Mouse (Mus musculus) heart, adult 2 months (tissue): Measurements from ENCODE around the gene Irf5. TPM values are rescaled to one million over a fixed set of nuclear protein-coding genes. Genes with fewer than 3 reads are reported as not detected.

Experiments
- DNase-seq, 2 experiments: peaks; one replicate each; pipeline ENCODE4 v3.0.0; 2021
- H3K27ac ChIP-seq: fragments of 200-600 bp; 2 replicates; pipeline ENCODE4 v1.8.1; 2022
- H3K27me3 ChIP-seq: fragments of 200-500 bp; 2 replicates; pipeline ENCODE4 v1.6.1; 2012; ENCODE audit warnings: mild to moderate bottlenecking, low read length, inconsistent platforms, mixed read lengths; ENCODE audit not compliant: control insufficient read depth, insufficient read depth
- H3K36me3 ChIP-seq: fragments of 200-500 bp; 2 replicates; pipeline ENCODE4 v1.6.1; 2012; ENCODE audit warnings: low read length, inconsistent platforms; ENCODE audit not compliant: control insufficient read depth, insufficient read depth
- H3K4me1 ChIP-seq: fragments of 200-500 bp; 2 replicates; pipeline ENCODE4 v1.6.1; 2011; ENCODE audit warnings: low read length; ENCODE audit not compliant: control insufficient read depth, insufficient read depth
- H3K4me3 ChIP-seq: fragments of 200-600 bp; 2 replicates; pipeline ENCODE4 v1.8.1; 2022
- H3K79me2 ChIP-seq: fragments of 200-500 bp; replicated peaks from 2 replicates; pipeline ENCODE4 v1.6.1; 2012; ENCODE audit warnings: mild to moderate bottlenecking, inconsistent platforms, low read length, moderate library complexity, mixed read lengths; ENCODE audit not compliant: control insufficient read depth, insufficient read depth
- H3K9ac ChIP-seq: fragments of 200-500 bp; 2 replicates; pipeline ENCODE4 v1.6.1; 2012; ENCODE audit warnings: low read depth, mild to moderate bottlenecking, control low read depth, inconsistent platforms, low read length, mixed read lengths
- CTCF ChIP-seq: fragments of 200-600 bp; IDR thresholded peaks from 2 replicates; pipeline ENCODE4 v1.8.1; 2022; ENCODE audit warnings: antibody characterized with exemption, mild to moderate bottlenecking, moderate library complexity
- EP300 ChIP-seq: fragments of 200-500 bp; IDR thresholded peaks from 2 replicates; pipeline ENCODE4 v1.6.1; 2011; ENCODE audit warnings: low read depth, low read length, control low read depth; ENCODE audit not compliant: insufficient read depth
- POLR2A ChIP-seq: fragments of 200-500 bp; IDR thresholded peaks from 2 replicates; pipeline ENCODE4 v1.6.1; 2011; ENCODE audit warnings: mild to moderate bottlenecking, low read depth, low read length, control low read depth; ENCODE audit not compliant: insufficient read depth
- WGBS: fragments of 180-500 bp; shearing (Covaris S2); methylation state at CpG from one replicate; pipeline ENCODE4 v1.1.7; 2018; 5-methylcytosine and 5-hydroxymethylcytosine counted together
- intact Hi-C: fragments of 180-260 bp; cut with DNase I; formaldehyde crosslinking; loops from one replicate; pipeline ENCODE4 v1.15.1; 2025
- polyA plus RNA-seq: library from polyadenylated mRNA; depleted of rRNA; stranded (reverse); fragments of >200 nt; gene quantifications from 2 replicates; pipeline ENCODE4 v1.2.3, GENCODE M21; 2012
- total RNA-seq, 2 experiments: library from RNA; stranded (reverse); gene quantifications; 2 replicates each; pipeline ENCODE4 v1.2.3; 2021

Irf5 gene
- total and polyA plus RNA-seq, 3 experiments = 2.7 to 7.5 (median 3.6) TPM

DNA sequence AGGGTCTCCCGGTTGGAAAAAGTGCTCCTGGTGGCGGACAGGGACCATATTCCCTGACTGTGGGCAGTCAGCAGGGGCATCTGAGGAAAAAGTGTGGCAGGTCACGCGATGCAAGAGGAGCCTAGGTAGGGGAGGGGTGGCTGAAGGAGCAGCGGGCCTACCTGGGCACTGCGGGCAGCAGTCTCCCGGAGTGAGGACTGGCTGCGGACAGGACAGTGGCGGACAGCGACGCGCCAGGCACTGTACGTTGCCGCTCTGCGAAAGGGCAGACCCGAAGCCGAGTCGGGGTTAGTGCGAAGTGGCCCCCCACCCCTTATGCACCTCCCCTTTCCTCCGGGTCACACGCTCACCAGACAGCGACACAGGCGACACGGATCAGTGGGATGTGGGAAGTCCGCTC, 30.2 kb upstream of the Irf5 start:
- no peak overlapping the region for H3K9ac ChIP-seq
- no peaks in the 10 kb centered on the region for H3K79me2 ChIP-seq
- TF ChIP-seq POLR2A = no peak
- no peak for TF ChIP-seq EP300
- no peak for TF ChIP-seq CTCF
- intact Hi-C loops = no loop called here
- H3K4me1 ChIP-seq = no peaks in the 10 kb centered on the region
- 39% methylated on average over 25 of the region's 25 CpGs for WGBS
- H3K27me3 ChIP-seq = peaks cover 1% of the 10 kb centered on the region; the same call in 1 of the 2 replicates
- DNase-seq = no peak
- H3K36me3 ChIP-seq = no peaks in the 10 kb centered on the region
- no peak overlapping the region for H3K4me3 ChIP-seq
- no peak overlapping the region for H3K27ac ChIP-seq

DNA sequence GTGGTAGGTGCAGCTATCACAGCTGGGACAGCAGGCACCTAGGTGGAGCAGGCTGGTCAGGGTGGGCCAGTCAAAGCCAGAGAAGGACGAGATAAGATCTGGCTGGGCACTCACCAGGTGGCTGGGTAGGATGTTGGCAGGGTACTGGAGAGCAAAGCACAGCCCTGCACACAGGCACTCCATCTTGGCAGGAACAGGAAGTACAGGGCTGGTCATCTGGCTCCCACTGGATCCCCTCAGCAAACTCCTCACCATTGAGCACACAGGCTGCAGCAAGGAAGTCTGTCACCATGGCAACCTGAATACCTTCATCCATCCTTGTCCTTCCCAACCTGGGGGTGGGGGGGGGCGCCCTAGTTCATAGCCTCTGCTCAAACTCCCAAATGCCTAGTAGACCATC, 28.6 kb upstream of the Irf5 start:
- no peaks in the 10 kb centered on the region for H3K79me2 ChIP-seq
- DNase-seq = no peak
- no peak overlapping the region for H3K27ac ChIP-seq
- TF ChIP-seq POLR2A (no peak), CTCF (no peak), EP300 (no peak)
- WGBS = 48% methylated on average over 2 of the region's 2 CpGs
- H3K4me3 ChIP-seq = no peak overlapping the region
- H3K4me1 ChIP-seq = no peaks in the 10 kb centered on the region
- H3K36me3 ChIP-seq = no peaks in the 10 kb centered on the region
- peaks cover 1% of the 10 kb centered on the region; the same call in 1 of the 2 replicates for H3K27me3 ChIP-seq
- intact Hi-C loops = no loop called here
- H3K9ac ChIP-seq = no peak overlapping the region

DNA sequence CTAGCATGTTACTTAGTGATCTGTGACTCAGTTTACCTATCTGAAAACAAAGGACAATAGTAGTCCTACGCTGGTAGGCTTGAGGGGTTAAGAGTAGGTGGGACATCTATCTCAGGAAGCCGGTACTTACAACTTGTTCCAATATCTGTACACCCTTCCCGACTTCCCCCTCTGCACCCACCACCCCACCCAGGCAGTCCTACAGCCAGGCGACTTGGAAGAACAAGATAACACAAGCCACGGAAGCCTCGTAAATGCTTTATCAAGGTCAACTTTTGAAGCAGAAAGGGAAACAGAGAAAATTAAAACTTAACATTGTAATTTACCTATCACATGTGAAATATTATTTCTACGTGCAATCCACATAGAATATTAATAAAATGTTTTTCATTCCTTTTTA, 26.2 kb upstream of the Irf5 start:
- WGBS = 83% methylated on average over 7 of the region's 7 CpGs
- H3K27me3 ChIP-seq = peaks cover 1% of the 10 kb centered on the region; the same call in 1 of the 2 replicates
- intact Hi-C loops = no loop called here
- TF ChIP-seq EP300 (no peak), CTCF (no peak), POLR2A (no peak)
- H3K4me3 ChIP-seq = no peak overlapping the region
- H3K27ac ChIP-seq = no peak overlapping the region
- no peaks in the 10 kb centered on the region for H3K79me2 ChIP-seq
- H3K9ac ChIP-seq = no peak overlapping the region
- no peaks in the 10 kb centered on the region for H3K36me3 ChIP-seq
- no peaks in the 10 kb centered on the region for H3K4me1 ChIP-seq
- no peak for DNase-seq

GRCm38 (mm10) chr6:29500810-29501209, 25.6 kb upstream of the Irf5 start:
- TF ChIP-seq EP300 = no peak
- no peak for TF ChIP-seq POLR2A
- no peak for TF ChIP-seq CTCF
- intact Hi-C loops = no loop called here
- WGBS = 94% methylated on average over 6 of the region's 6 CpGs

GRCm38 (mm10) chr6:29501599-29501998, 24.8 kb upstream of the Irf5 start:
- Histone ChIP-seq H3K4me3 (no peak overlapping the region), H3K27me3 (no peaks in the 10 kb centered on the region), H3K9ac (no peak overlapping the region), H3K4me1 (no peaks in the 10 kb centered on the region), H3K36me3 (no peaks in the 10 kb centered on the region), H3K27ac (no peak overlapping the region), H3K79me2 (no peaks in the 10 kb centered on the region)
- peak; percentile 52 for TF ChIP-seq CTCF
- no peak for TF ChIP-seq EP300
- no peak for TF ChIP-seq POLR2A
- 92% methylated on average over 1 of the region's 1 CpGs for WGBS
- intact Hi-C loops = no loop called here
- DNase-seq = no peak

More at GRCm38 (mm10) chr6:29500810-29501209, 25.6 kb upstream of the Irf5 start:
- no peak overlapping the region for H3K9ac ChIP-seq
- peaks cover 1% of the 10 kb centered on the region; the same call in 1 of the 2 replicates for H3K27me3 ChIP-seq
- DNase-seq = no peak
- no peak overlapping the region for H3K27ac ChIP-seq
- no peaks in the 10 kb centered on the region for H3K4me1 ChIP-seq
- no peaks in the 10 kb centered on the region for H3K36me3 ChIP-seq
- H3K4me3 ChIP-seq = no peak overlapping the region
- no peaks in the 10 kb centered on the region for H3K79me2 ChIP-seq

DNA sequence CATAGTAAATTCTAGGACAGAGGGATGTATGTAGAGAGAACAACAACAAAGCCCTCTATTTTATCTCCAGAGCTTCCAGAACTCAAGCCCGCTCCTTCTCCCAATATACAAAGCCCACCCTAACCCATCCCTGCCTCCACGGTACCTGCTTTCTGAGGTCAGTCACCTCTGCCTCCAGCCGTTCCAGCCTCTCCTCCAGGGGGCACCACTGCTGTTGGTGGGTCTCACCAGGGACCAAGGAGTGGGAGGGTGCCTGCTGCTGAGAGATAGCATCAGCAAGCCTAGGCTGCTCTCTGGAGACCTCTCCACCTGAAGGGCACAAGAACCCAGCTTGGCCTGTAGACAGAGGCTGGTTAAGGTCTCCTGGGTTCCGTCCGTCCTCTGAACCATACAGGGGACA, 20.9 kb upstream of the Irf5 start:
- no peak for DNase-seq
- no peaks in the 10 kb centered on the region for H3K36me3 ChIP-seq
- H3K27me3 ChIP-seq = peaks cover 6% of the 10 kb centered on the region; the same call in 1 of the 2 replicates
- intact Hi-C loops = no loop called here
- no peaks in the 10 kb centered on the region for H3K79me2 ChIP-seq
- H3K4me3 ChIP-seq = no peak overlapping the region
- no peak for TF ChIP-seq EP300
- no peak for TF ChIP-seq CTCF
- TF ChIP-seq POLR2A = no peak
- H3K27ac ChIP-seq = no peak overlapping the region
- H3K9ac ChIP-seq = no peak overlapping the region
- H3K4me1 ChIP-seq = no peaks in the 10 kb centered on the region; the same call in 1 of the 2 replicates
- WGBS = 90% methylated on average over 5 of the region's 5 CpGs
